Mouse (Mus musculus) heart, postnatal 0 days (tissue): ENCODE data around the gene Jak1.

Experiments
- CTCF ChIP-seq: IDR thresholded peaks from 2 replicates; pipeline ENCODE4 v1.5.1; 2016; ENCODE audit warnings: antibody characterized with exemption, control low read depth, low read depth
- EP300 ChIP-seq: IDR thresholded peaks from 2 replicates; pipeline ENCODE4 v1.6.1; 2016; ENCODE audit warnings: antibody characterized with exemption, low read depth

- no peak for TF ChIP-seq CTCF
- TF ChIP-seq EP300: no peak
These were observed 12.1 kb downstream of the Jak1 start for GRCm38 (mm10) chr4:101252781-101253622.
